Mouse (Mus musculus): ENCODE results near the gene Fbf1.
"Not testable (repeated sequence)": the region's sequence is repeated elsewhere in the genome, so short reads cannot be mapped to it uniquely, and the experiment has no call there.

- not testable (repeated sequence) for TF ChIP-seq CTCF (IDR thresholded peaks at IDR 0.05); POLR2A (IDR thresholded peaks at IDR 0.05; ENCODE audit: insufficient read depth, low read depth, low read length); EP300 (IDR thresholded peaks at IDR 0.05; ENCODE audit: insufficient read depth, low read depth, low read length)
Observed at GRCm38 (mm10) chr11:116092959-116093358, 75.0 kb downstream of the Fbf1 start.

All from heart, adult 2 months (tissue).